Mouse (Mus musculus) small intestine, adult 2 months (tissue): Measurements from ENCODE around the gene Fosl1. TPM values are rescaled to one million over a fixed set of nuclear protein-coding genes. Genes with fewer than 3 reads are reported as not detected.

Source experiments
- H3K27ac ChIP-seq: fragments of 200-500 bp; 2 replicates; pipeline ENCODE4 v1.5.1; 2012; ENCODE audit warnings: low read depth, low read length, control low read depth, inconsistent platforms; ENCODE audit not compliant: insufficient read depth
- H3K27me3 ChIP-seq: fragments of 200-500 bp; 2 replicates; pipeline ENCODE4 v1.6.1; 2012; ENCODE audit warnings: mild to moderate bottlenecking, moderate library complexity, low read length, inconsistent platforms; ENCODE audit not compliant: control insufficient read depth, insufficient read depth
- H3K36me3 ChIP-seq: fragments of 200-500 bp; 2 replicates; pipeline ENCODE4 v1.6.1; 2012; ENCODE audit warnings: mild to moderate bottlenecking, low read length, control low read depth, inconsistent platforms; ENCODE audit not compliant: control insufficient read depth, insufficient read depth
- H3K4me1 ChIP-seq: fragments of 200-500 bp; 2 replicates; pipeline ENCODE4 v1.6.1; 2012; ENCODE audit warnings: low read length, inconsistent platforms, mixed read lengths; ENCODE audit not compliant: control insufficient read depth, insufficient read depth, insufficient read length
- H3K4me3 ChIP-seq: fragments of 200-500 bp; 2 replicates; pipeline ENCODE4 v1.5.1; 2012; ENCODE audit warnings: low read depth, mild to moderate bottlenecking, control low read depth, inconsistent platforms, low read length, moderate library complexity
- CTCF ChIP-seq: fragments of 200-500 bp; IDR thresholded peaks from 2 replicates; pipeline ENCODE4 v1.5.1; 2012; ENCODE audit warnings: low read depth, mild to moderate bottlenecking, control low read depth, inconsistent platforms, low read length, moderate library complexity, mixed read lengths; ENCODE audit not compliant: insufficient replicate concordance, insufficient read length; ENCODE audit errors: extremely low read depth
- POLR2A ChIP-seq: fragments of 200-500 bp; IDR thresholded peaks from 2 replicates; pipeline ENCODE4 v1.6.1; 2012; ENCODE audit warnings: low read depth, mild to moderate bottlenecking, control low read depth, inconsistent platforms, low read length, moderate library complexity
- WGBS: fragments of 180-500 bp; shearing (Covaris S2); methylation state at CpG from one replicate; pipeline ENCODE4 v1.1.7; 2018; 5-methylcytosine and 5-hydroxymethylcytosine counted together
- polyA plus RNA-seq: library from polyadenylated mRNA; depleted of rRNA; stranded (reverse); fragments of >200 nt; gene quantifications from 2 replicates; pipeline ENCODE4 v1.2.3, GENCODE M21; 2012

The Fosl1 gene
- polyA plus RNA-seq, 1 experiment: 2.6 TPM

DNA sequence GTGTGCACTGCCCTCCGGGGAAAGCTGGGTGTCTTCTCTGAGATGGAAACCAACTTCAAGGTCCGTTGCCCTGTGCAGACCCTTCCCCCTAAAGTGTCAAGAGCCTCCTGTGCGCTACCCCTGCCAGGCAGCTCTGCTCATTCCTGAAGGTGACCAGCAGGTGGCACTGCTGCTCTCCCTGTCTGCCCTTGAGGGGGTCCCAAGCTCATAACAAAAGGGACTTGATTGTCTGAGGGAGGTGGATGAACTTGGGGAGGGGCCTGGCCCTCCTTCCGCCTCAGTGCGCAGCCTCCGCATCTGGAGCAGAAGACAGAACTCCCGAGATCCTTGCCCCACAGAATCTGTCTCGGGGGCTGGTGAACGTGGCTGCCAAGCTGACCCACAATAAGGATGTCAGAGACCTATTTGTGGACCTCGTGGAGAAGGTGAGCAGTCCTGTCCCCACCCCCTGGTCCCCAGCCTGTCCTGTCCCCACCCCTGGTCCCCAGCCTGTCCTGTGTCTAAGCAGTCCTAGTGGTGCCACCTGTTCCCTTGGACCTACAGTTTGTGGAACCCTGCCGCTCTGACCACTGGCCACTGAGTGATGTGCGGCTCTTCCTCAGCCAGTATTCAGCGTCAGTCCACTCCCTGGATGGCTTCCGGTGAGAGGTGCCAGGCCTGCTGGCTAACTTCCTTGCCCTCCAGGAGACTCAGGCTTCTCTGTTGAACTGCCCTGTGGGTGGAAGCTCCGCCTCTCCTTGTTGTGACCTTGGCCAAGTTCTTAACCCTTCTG, 16.6 kb downstream of the Fosl1 start:
- 66% methylated on average over 15 of the region's 15 CpGs for WGBS
- no peak overlapping the region for H3K27ac ChIP-seq
- no peak overlapping the region for H3K4me3 ChIP-seq

GRCm38 (mm10) chr19:5465037-5465436, 17.7 kb downstream of the Fosl1 start:
- peaks cover 2% of the 10 kb centered on the region; the same call in 1 of the 2 replicates for H3K4me1 ChIP-seq
- H3K27me3 ChIP-seq: no peaks in the 10 kb centered on the region
- H3K36me3 ChIP-seq: peaks cover 47% of the 10 kb centered on the region
- H3K4me3 ChIP-seq: no peak overlapping the region
- WGBS: 95% methylated on average over 8 of the region's 8 CpGs
- TF ChIP-seq CTCF: no peak
- TF ChIP-seq POLR2A: no peak
- no peak overlapping the region for H3K27ac ChIP-seq

More for the DNA sequence above, 16.6 kb downstream of the Fosl1 start:
- peaks cover 47% of the 10 kb centered on the region for H3K36me3 ChIP-seq
- H3K27me3 ChIP-seq: no peaks in the 10 kb centered on the region
- peak; percentile 80; the same call in 1 of the 2 replicates for TF ChIP-seq CTCF
- TF ChIP-seq POLR2A: no peak
- H3K4me1 ChIP-seq: peaks cover 2% of the 10 kb centered on the region; the same call in 1 of the 2 replicates

- no peaks in the 10 kb centered on the region for H3K4me1 ChIP-seq
- TF ChIP-seq POLR2A (no peak), CTCF (no peak)
- 79% methylated on average over 6 of the region's 6 CpGs for WGBS
- H3K27ac ChIP-seq: no peak overlapping the region
- H3K4me3 ChIP-seq: no peak overlapping the region
- peaks cover 47% of the 10 kb centered on the region for H3K36me3 ChIP-seq
- H3K27me3 ChIP-seq: no peaks in the 10 kb centered on the region
Measured at GRCm38 (mm10) chr19:5466916-5467500, 19.7 kb downstream of the Fosl1 start.

DNA sequence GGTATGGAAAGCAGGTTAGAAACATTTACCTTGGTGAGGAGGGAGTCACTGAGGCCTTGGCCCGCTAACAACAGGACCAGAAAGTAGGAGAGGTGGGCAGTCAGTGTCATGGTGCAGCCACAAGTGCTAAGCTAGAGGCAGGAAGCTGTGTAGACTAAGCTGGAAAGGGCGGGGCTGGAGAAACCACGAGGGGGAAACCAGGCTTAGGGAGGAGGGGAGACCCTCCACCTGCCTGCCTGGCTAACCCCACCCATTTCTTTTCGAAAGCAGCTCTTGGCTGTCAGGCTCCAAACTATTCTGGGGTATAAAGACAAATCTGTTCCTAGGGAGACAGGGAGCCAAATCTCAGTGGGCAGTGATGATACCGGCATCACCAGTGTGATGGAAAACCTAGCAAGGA, 21.0 kb downstream of the Fosl1 start, which contains the start of gene Ctsw:
Gene Ctsw, minus strand, starts transcription at position 134 of the 400 bp plus-strand sequence.
- TF ChIP-seq POLR2A (no peak), CTCF (no peak)
- H3K36me3 ChIP-seq: peaks cover 38% of the 10 kb centered on the region
- 41% methylated on average over 5 of the region's 5 CpGs for WGBS
- H3K27me3 ChIP-seq: no peaks in the 10 kb centered on the region
- peak within 1 kb of the TSS; percentile 46 for H3K27ac ChIP-seq
- peak within 1 kb of the TSS; percentile 36 for H3K4me3 ChIP-seq
- 0 out of 2 replicates have a peak, but pooled peaks cover under 1% of the 10 kb centered on the region for H3K4me1 ChIP-seq

GRCm38 (mm10) chr19:5471846-5472245, 24.5 kb downstream of the Fosl1 start:
- peaks cover 5% of the 10 kb centered on the region; the same call in 1 of the 2 replicates for H3K4me1 ChIP-seq
- WGBS: 60% methylated on average over 5 of the region's 5 CpGs
- no peak overlapping the region for H3K4me3 ChIP-seq
- no peaks in the 10 kb centered on the region for H3K27me3 ChIP-seq
- TF ChIP-seq CTCF (no peak), POLR2A (no peak)
- no peak overlapping the region for H3K27ac ChIP-seq
- H3K36me3 ChIP-seq: peaks cover 7% of the 10 kb centered on the region; the same call in 1 of the 2 replicates

- WGBS: 71% methylated on average over 3 of the region's 3 CpGs
- Histone ChIP-seq H3K36me3 (0 out of 2 replicates have a peak, but pooled peaks cover 1% of the 10 kb centered on the region), H3K4me3 (no peak overlapping the region), H3K27me3 (no peaks in the 10 kb centered on the region), H3K4me1 (peaks cover 5% of the 10 kb centered on the region; the same call in 1 of the 2 replicates), H3K27ac (no peak overlapping the region)
- TF ChIP-seq CTCF (no peak), POLR2A (no peak)
Measured at GRCm38 (mm10) chr19:5472857-5473256, 25.5 kb downstream of the Fosl1 start.

GRCm38 (mm10) chr19:5473720-5474119, 26.4 kb downstream of the Fosl1 start, which contains the start of gene Efemp2:
Gene Efemp2 (plus strand): TSS chr19:5473954.
- H3K27me3 ChIP-seq: no peaks in the 10 kb centered on the region
- peaks cover 5% of the 10 kb centered on the region; the same call in 1 of the 2 replicates for H3K4me1 ChIP-seq
- TF ChIP-seq POLR2A (no peak), CTCF (no peak)
- peak within 1 kb of the TSS; percentile 25; the same call in 1 of the 2 replicates for H3K27ac ChIP-seq
- H3K4me3 ChIP-seq: peak within 1 kb of the TSS; percentile 50
- 3% methylated on average over 22 of the region's 22 CpGs for WGBS
- no peaks in the 10 kb centered on the region for H3K36me3 ChIP-seq
